ENCODE assay signal across 8 mouse cellular contexts in the genomic region with DNA sequence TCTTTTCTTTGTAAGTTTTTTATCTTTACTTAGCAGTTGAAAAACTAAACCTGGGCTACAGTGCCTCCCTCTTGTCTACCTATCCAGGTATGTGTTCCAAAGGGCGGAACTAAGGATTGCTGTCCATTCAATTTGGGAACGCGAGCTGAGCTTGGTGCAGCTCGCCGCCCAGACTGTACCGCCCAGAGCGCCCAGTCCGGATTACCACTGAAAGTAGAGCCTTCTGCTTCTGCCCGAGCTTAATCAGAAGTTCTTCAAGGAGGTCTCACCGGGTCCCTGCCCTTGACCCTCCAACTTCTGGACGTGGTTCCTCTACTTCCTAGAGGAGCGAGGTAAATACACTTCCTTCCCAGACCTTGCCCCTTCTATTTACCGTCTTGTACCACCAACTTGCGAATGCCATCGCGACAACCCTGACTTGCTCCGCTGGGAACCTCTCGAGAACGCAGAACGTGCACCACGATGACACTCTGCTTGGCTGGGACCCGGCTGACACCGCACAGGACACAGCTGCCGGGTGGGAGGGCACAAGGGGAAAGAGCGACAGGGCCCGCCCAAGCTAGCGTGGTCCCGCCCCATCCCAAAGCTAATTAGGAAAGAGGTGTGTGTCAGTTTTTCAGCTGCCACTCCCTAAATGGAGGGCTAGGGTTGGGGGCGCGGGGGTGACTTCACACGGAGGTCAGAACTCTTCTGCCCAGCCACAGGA. TPM values are rescaled to one million over a fixed set of nuclear protein-coding genes. Genes with fewer than 3 reads are reported as not detected.
A peak's percentile ranks its signal among the peaks of the same experiment; 100 is the strongest.
DNase-seq lines count a peak whose midpoint lies in the region; ATAC-seq lines count a peak whose summit lies in the region.

No protein-coding gene starts in this region.

- H3K36me3 ChIP-seq in forebrain, embryonic 10.5 days (replicated peaks): no peaks in the 10 kb centered on the region
- H3K36me3 ChIP-seq in heart, embryonic 15.5 days: no peaks in the 10 kb centered on the region

- peak overlapping the region; percentile 83 for H3K27ac ChIP-seq in forebrain, embryonic 10.5 days
- H3K27ac ChIP-seq in heart, embryonic 15.5 days: peak overlapping the region; percentile 92

- H3K9ac ChIP-seq in heart, embryonic 15.5 days: peak overlapping the region; percentile 87

- peak; percentile 92 for DNase-seq in Muller cell, postnatal 12 days (ENCODE audit: inconsistent ontology term)
- peak; percentile 49 for DNase-seq in c-Kit-negative CD71-positive TER-119-positive erythroid progenitor cells, embryonic 14.5 days (ENCODE audit: low read depth, low spot score)
- peak; percentile 58 for DNase-seq in forebrain, embryonic 10.5 days (ENCODE audit: extremely low spot score, low spot score)
- DNase-seq in kidney, postnatal 14 days: peak; percentile 80
- DNase-seq in retina, postnatal 7 days (ENCODE audit: low read depth, low spot score): peak; percentile 2
- DNase-seq in layer of hippocampus, adult 8-10 months (ENCODE audit: low spot score in 2 of 2): no peak

- H3K27me3 ChIP-seq in forebrain, embryonic 10.5 days (ENCODE audit: poor library complexity, severe bottlenecking): peaks cover 19% of the 10 kb centered on the region
- no peaks in the 10 kb centered on the region for H3K27me3 ChIP-seq in heart, embryonic 15.5 days

- H3K9me3 ChIP-seq in forebrain, embryonic 10.5 days: no peaks in the 10 kb centered on the region
- no peaks in the 10 kb centered on the region for H3K9me3 ChIP-seq in heart, embryonic 15.5 days (replicated peaks)

- WGBS in forebrain, embryonic 10.5 days: 1% methylated on average over 31 of the region's 31 CpGs
- 1% methylated on average over 31 of the region's 31 CpGs for WGBS in heart, embryonic 15.5 days

- H3K4me2 ChIP-seq in heart, embryonic 15.5 days: peak overlapping the region; percentile 89

- peak; percentile 98 for ATAC-seq in heart, embryonic 15.5 days (replicated peaks; ENCODE audit: insufficient number of reproducible peaks, insufficient read depth, low FRiP score, low read depth)
- peak; percentile 77 for ATAC-seq in megakaryocyte, adult 5-6 weeks (ENCODE audit: poor library complexity, severe bottlenecking)

- peaks cover 20% of the 10 kb centered on the region for H3K4me1 ChIP-seq in forebrain, embryonic 10.5 days
- peaks cover 16% of the 10 kb centered on the region for H3K4me1 ChIP-seq in heart, embryonic 15.5 days (replicated peaks)

- H3K4me3 ChIP-seq in forebrain, embryonic 10.5 days: peak overlapping the region; percentile 75
- H3K4me3 ChIP-seq in heart, embryonic 15.5 days: peak overlapping the region; percentile 79

RNA-seq across cellular contexts. Expression of a gene that starts 1.0 kb away (rescaled TPM):
- polyA plus RNA-seq in forebrain, embryonic 10.5 days (2016; fragmentation: Nextera tagmentation; extraction: Ambion mirVana): 14.1 and 17.1 TPM in 2 replicates
- polyA plus RNA-seq in heart, embryonic 15.5 days (2015; fragmentation: Nextera tagmentation; extraction: Ambion mirVana): 52.9 and 55.0 TPM in 2 replicates
- total RNA-seq in megakaryocyte, adult 5-6 weeks (2015): 122 and 125 TPM in 2 replicates
- 223 and 224 TPM in 2 replicates for total RNA-seq in megakaryocyte, adult 5-6 weeks (2017)
- 10 to 100 TPM in 2 of 4 experiments, 1 to 10 TPM in 2; 8.1 to 14.4 (median 10.1) TPM for total RNA-seq in layer of hippocampus, adult 8-10 months (2022)

Comparison
In these comparisons a context has a peak if more than half of its experiments do, and no peak if none do; other contexts are left out.
1. DNase-seq: peak in Muller cell, postnatal 12 days (single experiment), c-Kit-negative CD71-positive TER-119-positive erythroid progenitor cells, embryonic 14.5 days (single experiment), forebrain, embryonic 10.5 days (single experiment), kidney, postnatal 14 days (single experiment) and retina, postnatal 7 days (single experiment); none in layer of hippocampus, adult 8-10 months (0 of 2).
2. RNA of a gene that starts 1.0 kb away (total RNA-seq): 122 to 224 TPM in megakaryocyte, adult 5-6 weeks; 8.1 to 14.4 TPM in layer of hippocampus, adult 8-10 months; every median in the first group is over 4 times any median in the second.